Mouse (Mus musculus) midbrain, postnatal 0 days (tissue): ENCODE data around the gene Gm20388. TPM values are rescaled to one million over a fixed set of nuclear protein-coding genes. Genes with fewer than 3 reads are reported as not detected.

Source experiments
- ATAC-seq: fragments of 200-750 bp; cut with Nextera tagmentation; 2 replicates; pipeline ENCODE4 v1.8.0; 2017; ENCODE audit warnings: moderate number of reproducible peaks, mild to moderate bottlenecking, moderate TSS enrichment, moderate library complexity; ENCODE audit not compliant: low FRiP score
- DNase-seq: peaks from one replicate; pipeline ENCODE4 v3.0.0-alpha.2; 2015; ENCODE audit warnings: low spot score
- H3K27ac ChIP-seq: fragments of 300-500 bp; sonication (generic); 2 replicates; pipeline ENCODE4 v1.5.1; 2014; ENCODE audit warnings: low read depth, mild to moderate bottlenecking, low read length, mixed read lengths
- H3K27me3 ChIP-seq: fragments of 300-500 bp; sonication (generic); 2 replicates; pipeline ENCODE4 v1.6.1; 2014; ENCODE audit warnings: low read length, control low read depth, mixed read lengths; ENCODE audit not compliant: insufficient read depth
- H3K36me3 ChIP-seq: fragments of 300-500 bp; sonication (generic); 2 replicates; pipeline ENCODE4 v1.6.1; 2014; ENCODE audit warnings: low read length, control low read depth, mixed read lengths; ENCODE audit not compliant: insufficient read depth
- H3K4me1 ChIP-seq: fragments of 300-500 bp; sonication (generic); 2 replicates; pipeline ENCODE4 v1.6.1; 2014; ENCODE audit warnings: mild to moderate bottlenecking, control low read depth, antibody characterized with exemption, low read length, mixed read lengths; ENCODE audit not compliant: insufficient read depth
- H3K4me2 ChIP-seq: fragments of 300-500 bp; sonication (generic); 2 replicates; pipeline ENCODE4 v1.6.1; 2014; ENCODE audit warnings: low read depth, mild to moderate bottlenecking, low read length, mixed read lengths; ENCODE audit not compliant: poor library complexity, severe bottlenecking
- H3K4me3 ChIP-seq: fragments of 300-500 bp; sonication (generic); 2 replicates; pipeline ENCODE4 v1.5.1; 2014; ENCODE audit warnings: low read depth, mild to moderate bottlenecking, low read length, moderate library complexity
- H3K9ac ChIP-seq: fragments of 300-500 bp; sonication (generic); replicated peaks from 2 replicates; pipeline ENCODE4 v1.6.1; 2014; ENCODE audit warnings: mild to moderate bottlenecking, low read length, moderate library complexity, mixed read lengths; ENCODE audit not compliant: poor library complexity, severe bottlenecking
- H3K9me3 ChIP-seq: fragments of 300-500 bp; sonication (generic); 2 replicates; pipeline ENCODE4 v1.6.1; 2016; ENCODE audit warnings: low read length, control low read depth
- CTCF ChIP-seq: IDR thresholded peaks from 2 replicates; pipeline ENCODE4 v1.5.1; 2016; ENCODE audit warnings: antibody characterized with exemption, mild to moderate bottlenecking
- WGBS: fragments of 180-500 bp; shearing (Covaris S2); extraction: QIAGEN DNeasy Blood & Tissue Kit; methylation state at CpG from one replicate; pipeline ENCODE4 v1.1.7; 2014; 5-methylcytosine and 5-hydroxymethylcytosine counted together
- polyA plus RNA-seq: library from polyadenylated mRNA; unstranded; fragments of >200 nt; fragmentation: Nextera tagmentation; extraction: Ambion mirVana; gene quantifications from 2 replicates; pipeline ENCODE4 v1.2.1, GENCODE M21; 2015
- total RNA-seq: library from RNA; depleted of rRNA; stranded (reverse); fragments of >200 nt; gene quantifications from 2 replicates; pipeline ENCODE4 v1.2.3, GENCODE M21; 2014

The Gm20388 gene
- total and polyA plus RNA-seq, 2 experiments from 2014 or later, result 74.2 TPM; not detected in 1

DNA sequence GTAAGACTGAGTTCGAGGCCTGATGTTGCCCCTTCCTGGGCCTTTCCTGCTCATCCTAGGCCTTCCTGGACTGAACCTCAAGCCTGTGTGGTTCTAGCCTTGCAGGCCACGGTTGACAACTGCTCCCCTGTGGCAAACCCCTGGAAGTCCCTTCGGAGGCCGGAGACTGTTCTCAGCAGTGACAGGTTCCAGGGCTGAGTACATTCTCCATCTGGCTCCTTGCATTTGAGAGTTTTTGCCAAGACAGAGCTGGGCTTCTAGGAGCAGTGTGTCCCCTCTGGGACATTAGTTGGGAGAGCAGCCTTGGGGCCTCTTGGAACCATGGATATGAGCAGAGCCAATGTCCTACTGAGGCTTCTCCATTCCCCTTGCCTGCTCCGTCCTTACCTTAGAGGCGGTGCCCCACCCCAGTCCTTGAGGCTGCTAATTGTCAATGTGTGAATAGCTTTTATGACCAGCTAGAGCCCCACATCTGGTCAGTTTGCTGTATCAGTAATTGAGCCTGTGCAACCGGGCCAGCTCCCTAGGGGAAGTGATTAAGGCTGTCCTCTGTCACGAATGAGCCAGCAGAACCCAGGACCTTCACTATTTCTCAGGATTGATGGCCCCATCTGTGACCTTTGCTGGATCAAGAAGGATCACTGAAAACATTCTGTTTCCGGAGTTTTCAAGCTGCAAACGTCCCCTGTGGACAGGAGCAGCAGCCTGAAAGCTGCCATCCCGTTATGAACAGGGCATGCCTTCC, 607.2 kb downstream of the Gm20388 start:
- TF ChIP-seq CTCF, result no peak

DNA sequence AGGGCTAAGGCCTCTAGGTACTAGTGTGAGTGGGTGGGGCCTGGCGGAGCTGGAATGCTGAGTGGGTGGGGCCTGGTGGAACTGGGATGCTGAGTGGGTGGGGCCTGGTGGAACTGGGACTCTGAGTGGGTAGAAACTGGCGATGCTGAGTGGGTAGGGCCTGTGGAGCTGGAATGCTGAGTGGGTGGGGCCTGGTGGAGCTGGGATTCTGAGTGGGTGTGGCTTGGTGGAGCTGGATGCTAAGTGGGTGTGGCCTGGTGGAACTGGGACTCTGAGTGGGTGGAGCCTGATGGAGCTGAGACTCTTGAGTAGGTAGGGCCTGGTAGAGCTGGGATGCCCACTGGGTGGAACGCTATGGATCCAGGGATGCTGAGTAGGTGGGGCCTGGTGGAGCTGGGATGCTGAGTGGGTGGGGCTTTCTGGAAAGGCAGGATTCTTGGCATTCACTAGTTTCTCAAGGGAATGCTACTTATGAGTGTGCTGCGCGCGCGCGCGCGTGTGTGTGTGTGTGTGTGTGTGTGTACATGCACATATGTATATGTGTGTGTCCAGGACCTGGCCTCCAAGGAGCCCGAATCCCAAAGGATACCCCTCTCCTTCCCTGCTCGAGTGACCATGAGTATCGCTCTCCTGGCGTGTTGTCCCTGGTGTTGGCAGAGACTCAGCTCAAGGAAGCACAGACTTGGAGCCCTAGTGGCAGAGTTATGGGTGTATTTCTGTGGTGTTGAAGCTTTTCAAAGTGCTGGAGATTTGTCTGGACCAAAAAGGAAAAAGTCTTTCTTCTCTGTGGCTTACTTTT, 608.3 kb downstream of the Gm20388 start:
- no peak overlapping the region for H3K9ac ChIP-seq
- TF ChIP-seq CTCF, result no peak
- H3K9me3 ChIP-seq, result no peaks in the 10 kb centered on the region
- DNase-seq (no peak), ATAC-seq (no peak)
- H3K4me3 ChIP-seq, result no peak overlapping the region
- H3K36me3 ChIP-seq, result no peaks in the 10 kb centered on the region
- no peak overlapping the region for H3K4me2 ChIP-seq
- H3K27me3 ChIP-seq, result no peaks in the 10 kb centered on the region
- WGBS, result 62% methylated on average over 14 of the region's 14 CpGs
- H3K27ac ChIP-seq, result no peak overlapping the region
- H3K4me1 ChIP-seq, result peaks cover 31% of the 10 kb centered on the region

More for the DNA sequence above, 607.2 kb downstream of the Gm20388 start:
- Histone ChIP-seq H3K4me1 (peaks cover 37% of the 10 kb centered on the region), H3K9me3 (no peaks in the 10 kb centered on the region), H3K36me3 (no peaks in the 10 kb centered on the region), H3K4me3 (no peak overlapping the region), H3K9ac (no peak overlapping the region), H3K4me2 (no peak overlapping the region), H3K27me3 (no peaks in the 10 kb centered on the region), H3K27ac (no peak overlapping the region)
- WGBS, result 52% methylated on average over 11 of the region's 11 CpGs
- DNase-seq, result no peak
- ATAC-seq, result no peak

DNA sequence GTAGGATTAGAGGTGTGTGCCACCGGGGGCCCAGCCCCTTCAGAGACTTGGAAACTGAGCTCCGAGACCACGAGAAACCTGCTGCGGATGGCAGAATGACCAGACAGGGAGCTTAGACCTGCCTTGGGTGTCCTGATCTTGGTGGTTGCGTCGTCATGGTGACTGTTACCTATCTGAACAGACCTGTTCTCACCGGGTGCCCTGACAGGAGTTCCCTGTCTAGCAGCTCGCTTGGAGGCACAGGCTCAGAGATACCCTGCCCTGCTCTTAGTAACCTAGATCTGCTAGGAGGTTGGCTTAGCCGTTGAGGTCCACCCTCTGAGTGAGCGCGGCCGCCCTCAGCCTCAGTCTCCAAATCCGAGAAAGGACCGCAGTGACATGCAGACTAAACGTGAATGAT, 609.6 kb downstream of the Gm20388 start:
- Histone ChIP-seq H3K4me2 (no peak overlapping the region), H3K9ac (0 out of 2 replicates have a peak overlapping the region, but pooled peaks have one; percentile 39), H3K4me3 (no peak overlapping the region), H3K27me3 (no peaks in the 10 kb centered on the region), H3K9me3 (no peaks in the 10 kb centered on the region), H3K36me3 (no peaks in the 10 kb centered on the region), H3K27ac (peak overlapping the region; percentile 38; the same call in 1 of the 2 replicates), H3K4me1 (peaks cover 26% of the 10 kb centered on the region)
- 70% methylated on average over 15 of the region's 15 CpGs for WGBS
- DNase-seq (no peak), ATAC-seq (no peak)
- no peak for TF ChIP-seq CTCF

DNA sequence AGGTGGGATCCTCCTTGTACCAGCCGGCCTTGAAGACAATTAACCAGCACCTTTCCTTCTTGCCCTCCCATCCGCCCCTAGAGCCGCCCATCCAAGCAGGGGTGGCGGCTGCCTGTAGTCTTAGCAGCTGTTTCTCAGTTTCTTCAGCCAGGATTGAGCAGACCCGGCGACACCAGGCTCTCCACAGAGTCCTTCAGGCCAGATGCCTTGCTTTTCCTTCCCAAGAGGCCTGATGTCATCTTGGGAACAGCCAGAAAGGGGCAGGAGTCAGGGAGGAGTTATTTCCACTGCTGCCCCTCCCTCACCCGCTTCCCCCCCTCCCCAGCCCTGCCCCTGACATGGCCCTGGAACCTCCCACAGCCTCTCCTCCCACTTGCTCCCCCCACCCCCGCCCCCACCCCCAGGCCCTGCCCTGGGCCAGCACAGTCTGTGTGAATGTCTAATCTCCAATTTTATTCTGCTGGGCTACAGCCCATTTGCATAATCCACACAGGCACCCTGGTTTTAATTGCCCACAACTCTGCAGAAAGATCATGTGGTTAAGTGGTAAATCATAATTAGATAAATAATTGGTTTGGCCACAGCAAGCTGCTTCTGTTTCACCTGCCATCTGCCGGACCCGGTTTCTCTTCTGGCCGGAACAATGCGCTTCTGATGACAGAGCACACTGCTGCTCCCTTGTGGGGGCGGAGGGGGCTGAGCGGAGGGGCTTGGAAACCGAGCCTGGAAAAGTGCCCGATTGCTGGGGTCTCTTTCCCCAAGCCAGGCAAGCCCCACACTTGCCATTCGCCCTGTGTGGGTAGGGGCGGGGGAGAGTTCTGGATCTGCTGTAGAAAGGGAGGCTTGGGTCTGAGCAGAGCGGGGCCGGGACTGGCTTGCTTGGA, 610.3 kb downstream of the Gm20388 start:
- peak; percentile 60 for TF ChIP-seq CTCF
- Histone ChIP-seq H3K4me1 (peaks cover 30% of the 10 kb centered on the region), H3K9me3 (no peaks in the 10 kb centered on the region), H3K27ac (peak overlapping the region; percentile 38; the same call in 1 of the 2 replicates), H3K4me3 (no peak overlapping the region), H3K36me3 (no peaks in the 10 kb centered on the region), H3K9ac (0 out of 2 replicates have a peak overlapping the region, but pooled peaks have one; percentile 39), H3K4me2 (0 out of 2 replicates have a peak overlapping the region, but pooled peaks have one; percentile 18), H3K27me3 (no peaks in the 10 kb centered on the region)
- ATAC-seq, result peak; percentile 67
- DNase-seq, result peak; percentile 94
- 13% methylated on average over 20 of the region's 20 CpGs for WGBS

DNA sequence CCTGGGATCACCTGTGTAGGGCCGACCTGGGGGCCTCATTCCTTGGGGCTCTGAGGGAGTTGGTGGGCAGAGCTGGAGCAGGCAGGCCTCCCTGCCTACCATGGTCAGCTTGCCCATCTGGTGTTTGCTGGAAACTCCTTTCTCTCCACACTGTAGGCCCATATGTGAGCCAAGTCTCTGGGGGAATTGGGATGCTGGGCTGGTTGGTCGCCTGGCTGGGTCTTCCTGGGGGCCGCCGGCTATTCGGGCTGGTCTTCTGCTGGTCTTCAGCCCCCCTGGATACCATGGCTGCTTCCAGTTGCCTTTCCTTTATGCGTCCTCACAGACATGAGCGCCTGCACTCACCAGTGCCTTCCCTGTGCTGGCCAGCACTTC, 610.9 kb downstream of the Gm20388 start:
- Histone ChIP-seq H3K4me3 (no peak overlapping the region), H3K9ac (no peak overlapping the region), H3K27ac (peak overlapping the region; percentile 32; the same call in 1 of the 2 replicates), H3K36me3 (no peaks in the 10 kb centered on the region), H3K4me1 (peaks cover 28% of the 10 kb centered on the region), H3K9me3 (no peaks in the 10 kb centered on the region), H3K4me2 (peak overlapping the region; percentile 18; the same call in 1 of the 2 replicates), H3K27me3 (no peaks in the 10 kb centered on the region)
- DNase-seq, result peak; percentile 66
- no peak for ATAC-seq
- WGBS, result 33% methylated on average over 7 of the region's 7 CpGs
- TF ChIP-seq CTCF, result no peak
